Mouse (Mus musculus) embryonic fibroblast, embryonic 13.5 days (primary cell): ENCODE measurements at regions not wholly inside any gene's neighbourhood (a gene's known extent, or its start where the extent isn't known, plus 50 kb on each side); places are given as distances from the start of the nearest gene placed in this dataset.

ENCODE experiments used
- CTCF ChIP-seq: IDR thresholded peaks from 2 replicates; pipeline ENCODE4 v1.5.1; 2011; ENCODE audit warnings: mild to moderate bottlenecking, control low read depth, low read length, moderate library complexity, borderline replicate concordance; ENCODE audit not compliant: insufficient read depth
- POLR2A ChIP-seq: IDR thresholded peaks from 2 replicates; pipeline ENCODE4 v1.6.1; 2011; ENCODE audit warnings: low read depth, mild to moderate bottlenecking, control low read depth, low read length, moderate library complexity

- TF ChIP-seq CTCF (no peak), POLR2A (no peak)
Measured at GRCm38 (mm10) chr13:83719635-83720291, 215.9 kb downstream of the Mef2c start.
